Mouse (Mus musculus): Measurements from ENCODE around the gene Grin1.

The Grin1 gene

GRCm38 (mm10) chr2:25318971-25319773 is at the start of gene Grin1:
Gene Grin1 (minus strand): TSS chr2:25319187.
- POLR2A ChIA-PET, result interaction anchor here in 3 of 4 experiments (0.5 to 2.1 kb wide), 12 partner anchors 7 to 1188 kb away, joined by 3 to 6 read pairs (median 3); partner anchors contain the start of genes Anapc2 (in 1 of the 3), Lrrc26 (in 1 of the 3) and Ssna1 (in 1 of the 3)
- CTCF ChIA-PET, result interaction anchor here in 3 of 4 experiments (0.6 to 2.1 kb wide), 7 partner anchors 9 to 139 kb away, joined by 3 to 7 read pairs (median 4); partner anchors contain the start of gene Nrarp (in 1 of the 3)

GRCm38 (mm10) chr2:25365091-25365761 is 46.2 kb upstream of the Grin1 start, which contains the start of gene Uap1l1:
Gene Uap1l1 (minus strand): TSS chr2:25365682.
- POLR2A ChIA-PET, result interaction anchor here (0.6 to 9.2 kb wide), 47 partner anchors 8 to 186 kb away, joined by 3 to 146 read pairs (median 4); partner anchors contain the start of genes Dpp7 (in 2 of the 4), Entpd2 (in 2 of the 4), Anapc2 (in 1 of the 4) and Man1b1 (in 1 of the 4)
- CTCF ChIA-PET, result interaction anchor here (0.6 to 3.1 kb wide), 7 partner anchors 11 to 279 kb away, joined by 3 to 14 read pairs (median 3); no protein-coding TSS in a partner anchor

DNA sequence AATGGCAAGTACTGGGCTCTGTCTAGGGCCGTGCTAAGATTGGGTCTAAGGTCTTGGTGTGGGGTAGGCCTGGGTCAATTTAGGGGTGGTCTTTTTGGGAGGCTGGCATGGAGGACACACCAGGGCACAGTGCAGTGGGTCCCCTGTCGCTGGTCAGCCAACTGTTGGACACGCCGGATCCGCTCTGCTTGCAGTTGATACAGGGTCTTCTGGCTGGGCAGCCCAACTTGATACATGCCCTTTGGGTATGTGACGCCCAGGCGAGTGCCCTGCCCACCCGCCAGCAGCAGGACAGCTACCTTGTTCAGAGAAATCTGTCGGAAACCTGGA is 45.7 kb upstream of the Grin1 start:
- POLR2A ChIA-PET, result interaction anchor here in 3 of 4 experiments (0.7 to 9.2 kb wide), 40 partner anchors 8 to 182 kb away, joined by 3 to 146 read pairs (median 4); partner anchors contain the start of genes Dpp7 (in 2 of the 3), Entpd2 (in 2 of the 3), Anapc2 (in 1 of the 3) and Man1b1 (in 1 of the 3)
- CTCF ChIA-PET, result interaction anchor here in 3 of 4 experiments (1.1 to 3.1 kb wide), 5 partner anchors 11 to 136 kb away, joined by 3 to 14 read pairs (median 3); no protein-coding TSS in a partner anchor

GRCm38 (mm10) chr2:25364313-25364712 is 45.3 kb upstream of the Grin1 start:
- ChIA-PET CTCF (interaction anchor here in 2 of 4 experiments (1.1 to 1.8 kb wide), 3 partner anchors 12 to 38 kb away, joined by 3 to 5 read pairs (median 3); no protein-coding TSS in a partner anchor), POLR2A (interaction anchor here in 3 of 4 experiments (1.0 to 9.2 kb wide), 28 partner anchors 7 to 182 kb away, joined by 3 to 146 read pairs (median 5); partner anchors contain the start of genes Dpp7 (in 2 of the 3), Entpd2 (in 2 of the 3), Man1b1 (in 1 of the 3) and Sapcd2 (in 1 of the 3))

GRCm38 (mm10) chr2:25363478-25364178 is 44.6 kb upstream of the Grin1 start:
- POLR2A ChIA-PET, result interaction anchor here in 3 of 4 experiments (0.8 to 9.2 kb wide), 17 partner anchors 9 to 212 kb away, joined by 3 to 146 read pairs (median 4); partner anchors contain the start of genes Sapcd2 (in 2 of the 3), Lrrc26 (in 1 of the 3), Man1b1 (in 1 of the 3) and Phpt1 (in 1 of the 3)
- CTCF ChIA-PET, result interaction anchor here in 3 of 4 experiments (0.5 to 1.5 kb wide), 3 partner anchors 39 to 1082 kb away, joined by 3 to 4 read pairs (median 3); no protein-coding TSS in a partner anchor

GRCm38 (mm10) chr2:25359848-25360247 is 40.9 kb upstream of the Grin1 start:
- CTCF ChIA-PET, result no interaction called here
- POLR2A ChIA-PET, result interaction anchor here in 2 of 4 experiments (1.2 to 9.2 kb wide), 4 partner anchors 9 to 37 kb away, joined by 3 to 146 read pairs (median 22); partner anchors contain the start of gene Sapcd2 (in 1 of the 2)

- CTCF ChIA-PET, result interaction anchor here in 3 of 4 experiments (0.6 to 1.0 kb wide), 4 partner anchors 128 to 1228 kb away, joined by 3 to 4 read pairs (median 3); partner anchors contain the start of gene Ajm1 (in 1 of the 3)
- POLR2A ChIA-PET, result interaction anchor here in 3 of 4 experiments (0.6 to 2.2 kb wide), 33 partner anchors 8 to 219 kb away, joined by 3 to 21 read pairs (median 4); partner anchors contain the start of genes Uap1l1 (in 3 of the 3), Anapc2 (in 2 of the 3), Sapcd2 (in 2 of the 3) and Ssna1 (in 2 of the 3)
These were observed 37.5 kb upstream of the Grin1 start, which contains the start of gene Dpp7 for GRCm38 (mm10) chr2:25356208-25357079. Gene Dpp7 (minus strand): TSS chr2:25356359.

DNA sequence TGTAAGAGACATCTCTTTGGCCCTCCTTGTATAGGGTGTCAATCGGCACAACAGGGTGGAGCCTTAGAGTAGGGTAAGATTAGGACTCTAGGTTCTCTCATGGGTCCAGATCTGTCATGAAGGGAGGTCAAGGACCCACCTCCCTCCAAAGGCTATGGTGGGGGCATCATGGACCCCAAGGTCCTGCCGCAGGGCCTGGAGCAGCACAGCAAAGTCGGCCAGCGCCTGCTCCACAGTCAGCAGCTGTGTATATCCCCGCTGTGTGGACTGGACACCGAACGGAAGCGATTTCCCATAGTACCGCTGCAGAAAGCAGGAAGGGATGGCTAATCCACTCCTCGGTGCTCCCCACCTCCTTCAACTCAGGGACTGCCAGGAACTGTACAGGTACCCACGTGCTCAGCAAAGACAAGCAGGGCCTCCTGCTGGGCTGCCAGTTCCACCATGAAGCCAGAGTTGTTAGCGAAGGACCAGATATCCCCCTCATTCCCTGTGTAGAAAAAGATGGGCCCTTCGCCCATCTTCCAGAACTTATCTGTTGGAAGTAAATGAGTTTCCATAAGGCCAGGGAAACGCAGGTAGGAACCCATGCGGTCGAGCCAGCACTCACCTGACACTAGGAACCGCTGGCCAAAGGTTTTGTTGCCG is 36.6 kb upstream of the Grin1 start:
- POLR2A ChIA-PET, result interaction anchor here in 2 of 4 experiments (0.8 to 4.3 kb wide), 19 partner anchors 9 to 131 kb away, joined by 3 to 38 read pairs (median 5); partner anchors contain the start of genes Anapc2 (in 2 of the 2), Ssna1 (in 2 of the 2), Uap1l1 (in 2 of the 2) and Man1b1 (in 1 of the 2)
- CTCF ChIA-PET, result interaction anchor here in 1 of 4 experiments (1.0 kb wide), 1 partner anchor 201 kb away, joined by 3 read pairs; no protein-coding TSS in a partner anchor

DNA sequence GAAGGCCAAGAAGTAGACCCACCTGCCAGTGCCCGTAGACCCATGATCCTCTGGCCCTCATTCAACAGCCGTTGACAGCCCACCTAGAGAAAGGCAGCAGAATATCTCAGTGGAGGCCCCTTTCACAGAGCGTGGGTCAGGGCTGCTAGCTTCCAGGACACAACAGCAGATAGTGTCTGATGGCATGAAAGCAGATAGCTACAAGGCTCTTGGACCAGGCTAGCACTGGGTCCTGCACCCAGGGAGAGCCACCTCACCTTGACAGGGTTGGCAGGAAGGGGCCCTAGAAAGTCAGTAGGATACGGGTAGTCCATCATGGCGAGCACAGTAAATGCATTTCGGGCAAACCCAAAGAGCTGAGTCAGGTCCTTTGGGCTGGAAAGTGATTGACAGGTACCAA is 35.2 kb upstream of the Grin1 start:
- ChIA-PET CTCF (interaction anchor here in 2 of 4 experiments (0.5 to 1.2 kb wide), 2 partner anchors 15 to 59 kb away, joined by 3 read pairs; no protein-coding TSS in a partner anchor), POLR2A (interaction anchor here in 3 of 4 experiments (0.7 to 7.0 kb wide), 24 partner anchors 8 to 160 kb away, joined by 3 to 41 read pairs (median 4); partner anchors contain the start of genes Uap1l1 (in 3 of the 3), Man1b1 (in 2 of the 3), Sapcd2 (in 2 of the 3) and Anapc2 (in 1 of the 3))

DNA sequence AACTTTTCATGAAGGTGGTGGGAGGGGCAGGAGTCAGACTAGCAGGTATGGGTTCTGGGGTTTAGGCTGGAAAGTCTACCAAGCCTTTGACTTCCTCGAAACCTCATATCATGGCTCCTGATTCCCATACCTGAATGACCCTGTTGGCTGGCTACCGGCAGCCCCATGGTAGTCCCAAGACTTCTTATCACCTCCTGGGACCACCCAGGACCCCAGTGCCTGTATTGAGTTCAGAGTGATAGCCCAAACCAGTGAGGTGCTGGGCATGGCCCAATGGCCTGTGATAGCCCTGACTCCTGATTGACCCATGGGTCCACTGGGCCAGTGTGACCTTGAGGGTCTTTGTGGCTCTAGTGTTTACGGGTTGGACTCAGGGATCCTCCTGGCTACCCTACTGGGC is 31.7 kb upstream of the Grin1 start:
- POLR2A ChIA-PET, result interaction anchor here in 2 of 4 experiments (0.9 to 7.0 kb wide), 10 partner anchors 11 to 127 kb away, joined by 3 to 41 read pairs (median 4); partner anchors contain the start of genes Uap1l1 (in 2 of the 2) and Sapcd2 (in 1 of the 2)
- CTCF ChIA-PET, result no interaction called here

GRCm38 (mm10) chr2:25349499-25349898 is 30.5 kb upstream of the Grin1 start:
- POLR2A ChIA-PET, result interaction anchor here in 3 of 4 experiments (0.7 to 7.0 kb wide), 25 partner anchors 8 to 139 kb away, joined by 3 to 41 read pairs (median 5); partner anchors contain the start of genes Sapcd2 (in 2 of the 3), Uap1l1 (in 2 of the 3), Anapc2 (in 1 of the 3) and Entpd2 (in 1 of the 3)
- CTCF ChIA-PET, result interaction anchor here in 3 of 4 experiments (0.5 to 2.1 kb wide), 4 partner anchors 27 to 915 kb away, joined by 3 to 7 read pairs (median 5); no protein-coding TSS in a partner anchor

GRCm38 (mm10) chr2:25348162-25348561 is 29.2 kb upstream of the Grin1 start:
- CTCF ChIA-PET, result interaction anchor here in 3 of 4 experiments (0.5 to 2.1 kb wide), 5 partner anchors 29 to 72 kb away, joined by 3 to 7 read pairs (median 3); no protein-coding TSS in a partner anchor
- POLR2A ChIA-PET, result interaction anchor here in 3 of 4 experiments (0.6 to 7.0 kb wide), 26 partner anchors 8 to 203 kb away, joined by 3 to 41 read pairs (median 4); partner anchors contain the start of genes Uap1l1 (in 3 of the 3), Sapcd2 (in 2 of the 3), Abca2 (in 1 of the 3) and Anapc2 (in 1 of the 3)

DNA sequence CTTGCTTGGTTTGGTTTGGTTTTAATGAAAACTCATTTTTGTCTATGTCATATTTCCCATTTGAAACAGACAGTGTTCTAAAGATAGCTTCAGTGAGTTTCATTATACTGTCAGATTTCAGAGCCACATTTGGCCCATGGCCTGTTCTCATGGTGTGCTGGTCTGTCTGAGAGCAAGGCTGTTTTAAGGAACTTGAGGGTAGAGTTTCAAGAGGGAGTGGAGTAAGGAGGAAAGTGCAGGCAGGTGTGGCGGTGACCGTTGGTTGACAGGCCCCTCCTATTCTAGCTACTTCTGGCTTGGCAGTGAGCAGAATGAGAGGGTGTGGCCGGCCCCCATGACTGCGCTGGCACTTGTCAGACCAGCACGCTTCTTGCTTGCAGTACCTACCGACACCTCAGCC is 19.3 kb upstream of the Grin1 start:
- POLR2A ChIA-PET, result interaction anchor here in 3 of 4 experiments (0.5 to 1.8 kb wide), 11 partner anchors 7 to 300 kb away, joined by 3 to 9 read pairs (median 3); partner anchors contain the start of genes Dpp7 (in 1 of the 3) and Traf2 (in 1 of the 3)

DNA sequence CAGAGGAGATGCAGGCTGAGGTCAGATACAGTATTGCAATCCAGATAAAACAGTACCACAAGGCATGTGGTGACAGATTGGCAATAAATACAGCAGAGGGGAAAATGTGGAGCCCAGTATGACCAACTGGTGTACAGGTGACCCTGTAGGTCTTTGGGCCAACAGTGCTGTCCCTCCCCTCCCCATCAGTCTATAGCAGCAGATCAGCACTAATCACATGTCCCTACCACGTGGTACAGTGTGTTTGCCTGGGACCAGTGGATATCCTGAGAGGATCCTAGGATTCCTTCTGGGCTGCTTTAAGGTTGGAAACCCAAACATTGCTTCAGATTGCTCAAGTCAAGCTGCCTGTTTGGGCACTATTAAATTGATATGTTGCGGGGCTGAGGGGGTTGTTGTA is 14.6 kb upstream of the Grin1 start:
- POLR2A ChIA-PET, result interaction anchor here in 3 of 4 experiments (0.6 to 2.7 kb wide), 27 partner anchors 8 to 399 kb away, joined by 3 to 15 read pairs (median 4); partner anchors contain the start of genes Arrdc1 (in 2 of the 3), Tprn (in 2 of the 3), Anapc2 (in 1 of the 3) and Dpp7 (in 1 of the 3)
- CTCF ChIA-PET, result interaction anchor here in 2 of 4 experiments (1.2 to 1.4 kb wide), 4 partner anchors 41 to 137 kb away, joined by 3 to 10 read pairs (median 4); partner anchors contain the start of gene Tor4a (in 1 of the 2)

More for the DNA sequence above, 19.3 kb upstream of the Grin1 start:
- CTCF ChIA-PET, result interaction anchor here in 2 of 4 experiments (1.2 to 1.4 kb wide), 2 partner anchors 46 to 64 kb away, joined by 3 to 4 read pairs; no protein-coding TSS in a partner anchor
